Mouse (Mus musculus): Measurements from ENCODE around the gene Ube2d3. TPM values are rescaled to one million over a fixed set of nuclear protein-coding genes. Genes with fewer than 3 reads are reported as not detected.
A peak's percentile ranks its signal among the peaks of the same experiment; 100 is the strongest.
"Not testable (repeated sequence)": the region's sequence is repeated elsewhere in the genome, so short reads cannot be mapped to it uniquely, and the experiment has no call there.

The Ube2d3 gene
- total RNA-seq, 2 experiments from 2014 or later: 239 to 248 TPM

GRCm38 (mm10) chr3:135484650-135485049, 46.7 kb downstream of the Ube2d3 start:
- DNase-seq (ENCODE audit: low spot score in 2 of 2); intact Hi-C loops (cut with DNase I): not testable (repeated sequence)

DNA sequence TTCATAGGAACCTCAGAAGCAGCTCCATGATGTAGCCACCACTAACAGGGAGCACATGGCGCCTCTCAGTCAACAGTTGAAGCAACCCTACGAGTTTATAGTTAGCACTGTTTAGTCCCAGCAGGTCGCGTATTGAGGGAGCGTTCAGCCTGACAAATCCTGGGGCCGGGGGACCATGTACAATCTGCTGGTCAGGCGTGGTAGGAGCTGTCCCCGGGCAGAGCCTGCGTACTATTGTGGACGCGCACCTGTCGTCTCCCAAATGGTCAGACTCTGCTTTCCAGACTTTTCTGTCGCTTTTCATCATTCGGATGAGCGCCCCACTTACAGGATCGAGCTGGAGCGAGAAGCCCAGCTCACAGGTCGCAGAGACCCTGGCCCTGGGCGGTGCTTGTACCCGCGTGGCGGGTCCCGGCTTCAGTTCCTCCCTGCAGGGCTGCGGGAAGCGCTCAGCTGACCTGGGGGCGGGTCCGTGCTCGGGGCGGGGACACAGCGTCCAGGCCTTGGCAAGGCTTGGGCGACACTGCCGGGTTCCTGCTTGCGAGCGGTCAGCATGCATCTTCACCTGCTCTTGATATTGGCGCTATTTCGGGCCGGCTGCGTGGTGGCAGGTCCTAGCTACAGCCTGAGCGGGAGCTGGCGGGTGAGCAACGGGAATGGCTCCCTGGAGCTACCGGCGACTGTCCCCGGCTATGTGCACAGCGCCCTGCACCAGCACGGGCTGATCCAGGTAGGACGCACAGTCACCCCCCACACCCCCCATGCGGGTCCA, 47.4 kb downstream of the Ube2d3 start, which contains the start of gene Manba:
Manba (plus strand) TSS at position 484 of the 772 bp plus-strand sequence.
- peak; percentile 34 to 64 for DNase-seq (ENCODE audit: low spot score in 2 of 2)
- intact Hi-C loops (cut with DNase I): no loop called here

- no peak for DNase-seq (ENCODE audit: low spot score in 2 of 2)
- intact Hi-C loops (cut with DNase I): no loop called here
Measured at GRCm38 (mm10) chr3:135485900-135486241, 47.9 kb downstream of the Ube2d3 start.

- intact Hi-C loops (cut with DNase I): no loop called here
- no peak for DNase-seq (ENCODE audit: low spot score in 2 of 2)
Measured at GRCm38 (mm10) chr3:135486351-135486750, 48.4 kb downstream of the Ube2d3 start.

DNA sequence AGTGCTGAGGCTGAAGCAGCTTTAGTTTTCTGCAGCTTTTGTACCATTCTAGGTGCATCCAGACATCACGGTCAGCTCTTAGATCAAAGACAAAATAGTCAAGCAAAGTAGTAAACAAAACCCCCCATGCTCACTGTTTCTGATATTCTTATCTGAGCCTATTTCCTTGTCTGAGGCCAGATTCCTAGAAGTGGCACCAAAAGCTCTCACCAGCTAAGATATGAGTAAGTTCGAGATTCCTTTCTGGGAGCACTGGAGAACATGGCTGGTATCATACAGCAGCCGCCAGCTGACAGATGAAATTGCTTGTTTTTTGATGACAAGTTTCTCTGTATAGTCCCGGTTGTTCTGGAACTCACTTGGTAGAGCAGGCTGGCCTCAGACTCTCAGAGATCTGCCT, 49.9 kb downstream of the Ube2d3 start:
- no peak for DNase-seq (ENCODE audit: low spot score in 2 of 2)
- intact Hi-C loops (cut with DNase I): no loop called here

- no peak for DNase-seq (ENCODE audit: low spot score in 2 of 2)
- intact Hi-C loops (cut with DNase I): no loop called here
Measured at GRCm38 (mm10) chr3:135489865-135490520, 52.0 kb downstream of the Ube2d3 start.

GRCm38 (mm10) chr3:135491102-135491501, 53.2 kb downstream of the Ube2d3 start:
- intact Hi-C loops (cut with DNase I): no loop called here
- DNase-seq (ENCODE audit: low spot score in 2 of 2): no peak

DNA sequence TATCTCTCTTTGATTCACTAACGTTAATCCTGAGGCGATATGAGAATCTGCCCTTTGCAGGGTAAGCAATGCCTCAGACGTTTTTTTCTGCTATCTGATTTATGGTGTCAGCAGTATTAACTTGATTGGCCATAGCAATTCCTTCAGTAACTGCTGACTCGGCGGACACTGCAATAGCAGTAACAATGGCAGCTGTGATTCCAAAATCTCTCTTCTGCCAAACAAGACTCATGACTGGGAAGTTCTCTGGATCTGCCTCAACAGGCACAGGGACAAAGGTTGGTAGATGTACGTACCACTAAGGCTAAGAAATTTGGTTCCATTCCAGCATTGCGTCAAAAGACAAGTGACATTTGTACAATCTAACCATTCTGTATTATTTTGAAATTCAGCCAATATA, 55.4 kb downstream of the Ube2d3 start:
- intact Hi-C loops (cut with DNase I); DNase-seq (ENCODE audit: low spot score in 2 of 2): not testable (repeated sequence)

- DNase-seq (ENCODE audit: low spot score in 2 of 2); intact Hi-C loops (cut with DNase I): not testable (repeated sequence)
Measured at GRCm38 (mm10) chr3:135497956-135498355, 60.0 kb downstream of the Ube2d3 start.

DNA sequence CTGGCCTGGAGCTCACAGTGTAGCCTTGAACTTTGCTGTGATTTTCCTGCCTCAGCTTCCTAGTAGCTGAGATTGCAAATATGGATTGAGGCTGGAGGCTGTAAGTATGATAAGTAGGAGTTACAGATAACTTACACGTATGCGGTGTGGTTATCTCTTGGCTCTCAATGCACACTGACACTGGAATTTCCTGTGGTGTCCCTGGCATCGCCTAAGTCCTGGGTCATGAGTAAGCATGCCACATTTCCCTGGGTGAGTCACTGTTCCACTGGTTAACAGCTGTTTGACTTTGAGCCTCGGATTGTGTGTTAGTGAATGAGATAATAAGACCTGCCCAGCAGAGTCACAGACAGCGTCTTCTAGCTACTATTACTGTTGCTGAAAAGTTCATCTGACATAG, 60.9 kb downstream of the Ube2d3 start:
- no peak for DNase-seq (ENCODE audit: low spot score in 2 of 2)
- intact Hi-C loops (cut with DNase I): no loop called here

DNA sequence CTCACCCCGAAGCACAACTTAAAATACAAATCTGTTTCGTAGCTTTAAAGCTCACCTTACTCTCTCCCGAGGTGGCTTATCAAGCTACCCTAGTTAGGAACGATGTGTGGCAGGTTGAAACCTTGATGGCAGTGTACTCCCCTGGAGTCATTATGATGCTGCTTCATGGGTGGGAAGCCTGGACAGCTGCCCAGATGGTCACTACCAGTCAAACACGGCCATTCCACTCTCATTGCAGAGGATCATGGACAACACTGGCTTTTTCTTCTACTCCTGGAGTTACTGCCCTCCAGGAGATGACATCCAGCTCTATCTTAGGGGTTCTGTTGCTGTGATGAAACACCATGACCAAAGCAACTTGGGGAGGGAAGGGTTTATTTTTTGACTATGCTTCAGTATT, 65.2 kb downstream of the Ube2d3 start:
- DNase-seq (ENCODE audit: low spot score in 2 of 2): no peak
- intact Hi-C loops (cut with DNase I): no loop called here

GRCm38 (mm10) chr3:135505369-135505909, 67.5 kb downstream of the Ube2d3 start:
- intact Hi-C loops (cut with DNase I): no loop called here
- DNase-seq (ENCODE audit: low spot score in 2 of 2): peak in 1 of 2 experiments; percentile 31

DNA sequence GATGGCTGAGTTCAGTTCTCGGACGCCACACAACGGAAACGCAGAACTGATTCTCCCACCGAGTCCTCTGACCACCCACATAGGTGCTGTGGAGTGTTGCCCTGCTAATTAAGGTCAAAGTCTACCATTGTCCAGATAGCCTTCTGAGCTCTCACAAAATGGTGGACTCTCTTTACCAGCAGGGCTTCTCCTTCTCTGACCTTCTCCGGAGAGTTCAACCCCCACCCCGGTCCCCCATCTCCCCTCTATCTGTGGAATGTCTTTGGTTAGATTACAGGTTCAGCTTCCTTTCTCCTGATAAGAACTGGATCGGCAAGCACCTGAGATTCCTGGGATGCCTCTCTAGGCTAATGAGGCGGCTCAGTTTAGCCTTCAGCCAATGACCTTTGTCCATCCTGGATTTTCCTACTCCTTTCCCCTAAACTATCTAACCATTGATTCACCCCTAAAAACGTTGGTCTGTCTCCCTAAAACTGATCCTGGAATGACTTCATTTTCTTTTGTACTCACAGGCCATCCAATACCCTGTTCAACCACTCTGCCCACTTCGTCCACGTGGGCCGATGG, 68.0 kb downstream of the Ube2d3 start:
- intact Hi-C loops (cut with DNase I): no loop called here
- no peak for DNase-seq (ENCODE audit: low spot score in 2 of 2)

- DNase-seq (ENCODE audit: low spot score in 2 of 2): no peak
- intact Hi-C loops (cut with DNase I): no loop called here
Measured at GRCm38 (mm10) chr3:135507506-135507905, 69.6 kb downstream of the Ube2d3 start.

- DNase-seq (ENCODE audit: low spot score in 2 of 2): no peak
- intact Hi-C loops (cut with DNase I): no loop called here
Measured at GRCm38 (mm10) chr3:135508191-135508590, 70.2 kb downstream of the Ube2d3 start.

GRCm38 (mm10) chr3:135510372-135510771, 72.4 kb downstream of the Ube2d3 start:
- DNase-seq (ENCODE audit: low spot score in 2 of 2): no peak
- intact Hi-C loops (cut with DNase I): no loop called here

DNA sequence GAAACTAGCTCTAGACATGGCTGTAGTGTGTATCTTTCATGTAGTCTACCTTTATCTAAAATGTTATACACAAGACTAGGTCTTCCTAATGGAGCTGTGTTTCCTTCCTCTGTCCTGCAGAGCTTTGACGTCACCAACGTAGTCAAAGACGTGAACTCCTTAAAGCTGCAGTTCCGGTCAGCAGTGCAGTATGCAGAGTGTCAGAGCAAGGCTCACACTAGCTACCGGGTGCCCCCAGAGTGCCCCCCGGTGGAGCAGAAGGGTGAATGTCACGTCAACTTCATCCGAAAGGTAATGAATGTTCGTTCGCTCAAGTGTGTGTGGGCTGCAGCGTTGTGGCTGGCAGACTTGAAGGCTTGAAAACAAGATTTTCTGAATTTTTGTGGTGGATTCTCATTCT, 73.7 kb downstream of the Ube2d3 start:
- DNase-seq (ENCODE audit: low spot score in 2 of 2): no peak
- intact Hi-C loops (cut with DNase I): no loop called here

GRCm38 (mm10) chr3:135513270-135513669, 75.3 kb downstream of the Ube2d3 start:
- intact Hi-C loops (cut with DNase I): no loop called here
- DNase-seq (ENCODE audit: low spot score in 2 of 2): peak in 1 of 2 experiments; percentile 16

DNA sequence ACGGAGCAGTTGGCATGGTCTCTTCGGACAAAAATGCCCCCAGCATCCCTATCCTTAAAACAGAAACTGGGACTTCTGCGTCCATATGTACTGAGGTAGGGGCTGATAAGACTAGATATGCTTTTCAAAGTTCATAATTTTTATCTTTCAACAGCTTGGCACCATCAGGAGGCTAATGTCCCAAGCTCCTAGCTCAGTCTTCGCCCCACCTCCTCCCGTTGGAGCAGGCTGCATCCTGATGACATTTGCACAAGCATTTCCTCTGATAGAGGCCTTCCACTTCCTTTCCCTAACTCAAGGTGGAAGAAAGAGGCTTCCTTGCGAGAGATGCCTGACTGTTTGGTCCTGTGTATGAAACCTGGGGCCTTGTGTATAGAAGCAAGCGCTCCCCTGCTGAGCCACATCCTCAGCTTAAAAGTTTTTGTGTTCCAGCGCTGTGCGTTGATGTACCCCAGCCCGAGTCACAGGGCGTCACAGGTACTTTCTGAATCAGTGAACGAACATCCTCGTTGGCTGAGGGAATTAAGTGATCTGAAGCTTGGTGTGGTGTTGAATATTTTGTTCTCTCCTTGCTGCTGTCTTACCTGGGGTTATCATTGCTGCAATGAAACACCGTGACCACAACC, 76.0 kb downstream of the Ube2d3 start:
- intact Hi-C loops (cut with DNase I): no loop called here
- DNase-seq (ENCODE audit: low spot score in 2 of 2): no peak

- no peak for DNase-seq (ENCODE audit: low spot score in 2 of 2)
- intact Hi-C loops (cut with DNase I): no loop called here
Measured at GRCm38 (mm10) chr3:135515246-135515645, 77.3 kb downstream of the Ube2d3 start.

Data from left cerebral cortex, postnatal 14 days (tissue).